Mouse (Mus musculus) cerebellum, postnatal 25 days (tissue): ENCODE data around the gene Mrpl51.
A peak's percentile ranks its signal among the peaks of the same experiment; 100 is the strongest.

Experiments used
- DNase-seq, 2 experiments: peaks; one replicate each; pipeline ENCODE4 v3.0.0; 2021; ENCODE audit warnings: mixed read lengths in 2 of 2

Gene Mrpl51

GRCm38 (mm10) chr6:125193390-125193789 is 1.8 kb downstream of the Mrpl51 start:
- DNase-seq, result no peak

- no peak for DNase-seq
Observed at GRCm38 (mm10) chr6:125195541-125196075, 4.0 kb downstream of the Mrpl51 start.

GRCm38 (mm10) chr6:125196301-125196700 is 4.7 kb downstream of the Mrpl51 start:
- DNase-seq, result no peak

GRCm38 (mm10) chr6:125197166-125197565 is 5.6 kb downstream of the Mrpl51 start:
- DNase-seq, result no peak

GRCm38 (mm10) chr6:125210436-125210835 is 18.8 kb downstream of the Mrpl51 start:
- DNase-seq, result no peak

GRCm38 (mm10) chr6:125212621-125213020 is 21.0 kb downstream of the Mrpl51 start:
- DNase-seq, result no peak

- DNase-seq, result no peak
Observed at GRCm38 (mm10) chr6:125213129-125213528, 21.5 kb downstream of the Mrpl51 start.

GRCm38 (mm10) chr6:125213715-125214114 is 22.1 kb downstream of the Mrpl51 start:
- no peak for DNase-seq

GRCm38 (mm10) chr6:125215148-125215954 is 23.8 kb downstream of the Mrpl51 start, which contains the start of gene Vamp1:
Vamp1 (plus strand) TSS chr6:125215551.
- peak; percentile 96 to 97 for DNase-seq

GRCm38 (mm10) chr6:125216898-125217297 is 25.3 kb downstream of the Mrpl51 start:
- DNase-seq, result peak in 1 of 2 experiments; percentile 43

GRCm38 (mm10) chr6:125217899-125218298 is 26.3 kb downstream of the Mrpl51 start:
- DNase-seq, result no peak

GRCm38 (mm10) chr6:125218963-125219362 is 27.4 kb downstream of the Mrpl51 start:
- DNase-seq, result peak; percentile 57 to 74

- DNase-seq, result no peak
Observed at GRCm38 (mm10) chr6:125221115-125221745, 29.6 kb downstream of the Mrpl51 start.

GRCm38 (mm10) chr6:125222146-125222545 is 30.5 kb downstream of the Mrpl51 start:
- DNase-seq, result no peak

- no peak for DNase-seq
Observed at GRCm38 (mm10) chr6:125222577-125222976, 31.0 kb downstream of the Mrpl51 start.

- DNase-seq, result peak in 1 of 2 experiments; percentile 51
Observed at GRCm38 (mm10) chr6:125225518-125226115, 34.0 kb downstream of the Mrpl51 start.

GRCm38 (mm10) chr6:125230571-125230970 is 39.0 kb downstream of the Mrpl51 start:
- peak; percentile 16 to 19 for DNase-seq

- peak; percentile 66 to 74 for DNase-seq
Observed at GRCm38 (mm10) chr6:125231117-125232044, 39.8 kb downstream of the Mrpl51 start, which contains the start of gene Tapbpl. Tapbpl (minus strand) TSS chr6:125231860.

- DNase-seq, result peak in 1 of 2 experiments; percentile 26
Observed at GRCm38 (mm10) chr6:125232045-125232437, 40.4 kb downstream of the Mrpl51 start.

GRCm38 (mm10) chr6:125232516-125232915 is 40.9 kb downstream of the Mrpl51 start:
- DNase-seq, result no peak

- DNase-seq, result no peak
Observed at GRCm38 (mm10) chr6:125233816-125234519, 42.4 kb downstream of the Mrpl51 start.

- DNase-seq, result no peak
Observed at GRCm38 (mm10) chr6:125234520-125234828, 42.9 kb downstream of the Mrpl51 start.
